Mouse (Mus musculus) CH12.LX (cell line): ENCODE results near the gene Fam186a. TPM values are rescaled to one million over a fixed set of nuclear protein-coding genes. Genes with fewer than 3 reads are reported as not detected.
A peak's percentile ranks its signal among the peaks of the same experiment; 100 is the strongest.

Source experiments
- DNase-seq: peaks from one replicate; pipeline ENCODE4 v3.0.0-alpha.2; 2013; ENCODE audit errors: extremely low read depth
- H3K27ac ChIP-seq: 2 replicates; pipeline ENCODE4 v1.5.1; 2012; ENCODE audit warnings: low read depth, mild to moderate bottlenecking, control low read depth, moderate library complexity; ENCODE audit not compliant: insufficient read depth
- H3K27me3 ChIP-seq: replicated peaks from 2 replicates; pipeline ENCODE3; 2012; ENCODE audit warnings: inconsistent platforms
- H3K36me3 ChIP-seq, 2 experiments: replicated peaks in 1 of 2; 2 replicates each; pipeline versions ENCODE3 to v1.6.1; 2012; ENCODE audit warnings: inconsistent platforms in 1 of 2, low read length in 1 of 2, mild to moderate bottlenecking in 1 of 2, mixed read lengths in 1 of 2, moderate library complexity in 1 of 2; ENCODE audit not compliant: control insufficient read depth in 1 of 2, insufficient read depth in 1 of 2
- H3K4me1 ChIP-seq, 2 experiments: 2 replicates each; pipeline ENCODE4 v1.6.1; 2012; ENCODE audit warnings: inconsistent platforms in 1 of 2, moderate library complexity in 1 of 2; ENCODE audit not compliant: insufficient read depth in 2 of 2, control insufficient read depth in 1 of 2
- H3K4me2 ChIP-seq: 2 replicates; pipeline ENCODE4 v1.6.1; 2012; ENCODE audit warnings: low read depth, mild to moderate bottlenecking, control low read depth; ENCODE audit not compliant: poor library complexity, insufficient read depth, severe bottlenecking
- H3K4me3 ChIP-seq, 3 experiments: fragments of 150-350 bp in 1 of 3; sonication (generic) in 1 of 3; replicated peaks in 1 of 3; 2 replicates each; pipeline versions ENCODE3 to v1.5.1; 2011 to 2012; ENCODE audit warnings: low read depth in 2 of 3, low read length in 2 of 3, mild to moderate bottlenecking in 2 of 3, moderate library complexity in 2 of 3, control low read depth in 1 of 3, improper control_type of control experiment in 1 of 3, inconsistent platforms in 1 of 3, mixed read lengths in 1 of 3; ENCODE audit not compliant: poor library complexity in 1 of 3
- H3K79me2 ChIP-seq: replicated peaks from 2 replicates; pipeline ENCODE4 v1.6.1; 2012; ENCODE audit warnings: mild to moderate bottlenecking, moderate library complexity; ENCODE audit not compliant: control insufficient read depth, poor library complexity, insufficient read depth, severe bottlenecking; ENCODE audit errors: extremely low read depth
- H3K9ac ChIP-seq: 2 replicates; pipeline ENCODE4 v1.6.1; 2012; ENCODE audit warnings: low read depth, mild to moderate bottlenecking, control low read depth, moderate library complexity; ENCODE audit not compliant: insufficient read depth
- H3K9me3 ChIP-seq: replicated peaks from 2 replicates; pipeline ENCODE3; 2012; ENCODE audit warnings: low read length, inconsistent platforms, mixed read lengths
- BHLHE40 ChIP-seq: IDR thresholded peaks from 2 replicates; pipeline ENCODE4 v1.6.1; 2011; ENCODE audit warnings: mild to moderate bottlenecking, low read depth, low read length, improper control_type of control experiment
- CHD2 ChIP-seq: IDR thresholded peaks from 2 replicates; pipeline ENCODE4 v1.6.1; 2011; ENCODE audit warnings: low read length, improper control_type of control experiment
- E2F4 ChIP-seq: IDR thresholded peaks from 2 replicates; pipeline ENCODE4 v1.6.1; 2011; ENCODE audit warnings: low read depth, low read length, improper control_type of control experiment; ENCODE audit not compliant: insufficient replicate concordance
- ELF1 ChIP-seq: IDR thresholded peaks from 2 replicates; pipeline ENCODE4 v1.6.1; 2014; ENCODE audit warnings: low read depth, mild to moderate bottlenecking, inconsistent platforms, low read length, improper control_type of control experiment
- GABPA ChIP-seq: IDR thresholded peaks from 2 replicates; pipeline ENCODE4 v1.6.1; 2012; ENCODE audit warnings: low read depth, low read length, improper control_type of control experiment, inconsistent platforms; ENCODE audit not compliant: insufficient replicate concordance
- HCFC1 ChIP-seq: IDR thresholded peaks from 2 replicates; pipeline ENCODE4 v1.6.1; 2012; ENCODE audit warnings: low read depth, mild to moderate bottlenecking, inconsistent platforms, low read length, improper control_type of control experiment
- JUN ChIP-seq: IDR thresholded peaks from 2 replicates; pipeline ENCODE4 v1.6.1; 2011; ENCODE audit warnings: low read depth, mild to moderate bottlenecking, low read length, improper control_type of control experiment, moderate library complexity; ENCODE audit not compliant: insufficient read depth
- JUND ChIP-seq: conservative IDR thresholded peaks from 2 replicates; pipeline ENCODE4 v1.6.1; 2011; ENCODE audit warnings: low read depth, low read length, improper control_type of control experiment
- KAT2A ChIP-seq: IDR thresholded peaks from 2 replicates; pipeline ENCODE4 v1.6.1; 2012; ENCODE audit warnings: low read length, improper control_type of control experiment, inconsistent platforms; ENCODE audit not compliant: insufficient replicate concordance
- MAX ChIP-seq: IDR thresholded peaks from 2 replicates; pipeline ENCODE4 v1.6.1; 2011; ENCODE audit warnings: low read length, improper control_type of control experiment
- MAZ ChIP-seq: IDR thresholded peaks from 2 replicates; pipeline ENCODE4 v1.6.1; 2012; ENCODE audit warnings: low read depth, mild to moderate bottlenecking, inconsistent platforms, low read length, improper control_type of control experiment, moderate library complexity
- MEF2A ChIP-seq: IDR thresholded peaks from 2 replicates; pipeline ENCODE4 v1.6.1; 2014; ENCODE audit warnings: low read depth, mild to moderate bottlenecking, inconsistent platforms, low read length, improper control_type of control experiment, borderline replicate concordance
- MXI1 ChIP-seq: IDR thresholded peaks from 2 replicates; pipeline ENCODE4 v1.6.1; 2011; ENCODE audit warnings: mild to moderate bottlenecking, low read depth, low read length, improper control_type of control experiment
- NRF1 ChIP-seq: IDR thresholded peaks from 2 replicates; pipeline ENCODE4 v1.6.1; 2014; ENCODE audit warnings: low read depth, mild to moderate bottlenecking, inconsistent platforms, low read length, improper control_type of control experiment, moderate library complexity
- PAX5 ChIP-seq: IDR thresholded peaks from 2 replicates; pipeline ENCODE4 v1.6.1; 2012; ENCODE audit warnings: low read length, inconsistent platforms, mixed read lengths
- POLR2A ChIP-seq: IDR thresholded peaks from 2 replicates; pipeline ENCODE4 v1.6.1; 2011; ENCODE audit warnings: low read depth, mild to moderate bottlenecking, improper control_type of control experiment, low read length
- POLR2AphosphoS2 ChIP-seq: IDR thresholded peaks from 2 replicates; pipeline ENCODE4 v1.6.1; 2011; ENCODE audit warnings: low read depth, low read length, improper control_type of control experiment
- RAD21 ChIP-seq: IDR thresholded peaks from 2 replicates; pipeline ENCODE4 v1.6.1; 2011; ENCODE audit warnings: low read depth, mild to moderate bottlenecking, low read length, improper control_type of control experiment, moderate library complexity
- SIN3A ChIP-seq: IDR thresholded peaks from 2 replicates; pipeline ENCODE4 v1.6.1; 2012; ENCODE audit warnings: low read length, improper control_type of control experiment, inconsistent platforms
- TBP ChIP-seq: conservative IDR thresholded peaks from 2 replicates; pipeline ENCODE4 v1.6.1; 2011; ENCODE audit warnings: low read depth, low read length, improper control_type of control experiment
- TCF12 ChIP-seq: IDR thresholded peaks from 2 replicates; pipeline ENCODE4 v1.6.1; 2014; ENCODE audit warnings: low read depth, mild to moderate bottlenecking, inconsistent platforms, low read length, improper control_type of control experiment
- USF1 ChIP-seq: IDR thresholded peaks from 2 replicates; pipeline ENCODE4 v1.6.1; 2014; ENCODE audit warnings: low read depth, mild to moderate bottlenecking, inconsistent platforms, low read length, improper control_type of control experiment
- USF2 ChIP-seq: conservative IDR thresholded peaks from 2 replicates; pipeline ENCODE4 v1.6.1; 2011; ENCODE audit warnings: low read depth, low read length, improper control_type of control experiment
- ZC3H11A ChIP-seq: IDR thresholded peaks from 2 replicates; pipeline ENCODE4 v1.6.1; 2012; ENCODE audit warnings: low read depth, mild to moderate bottlenecking, inconsistent platforms, low read length, improper control_type of control experiment
- ZMIZ1 ChIP-seq: IDR thresholded peaks from 2 replicates; pipeline ENCODE4 v1.6.1; 2012; ENCODE audit warnings: low read depth, mild to moderate bottlenecking, inconsistent platforms, low read length, improper control_type of control experiment
- ZNF384 ChIP-seq: IDR thresholded peaks from 2 replicates; pipeline ENCODE4 v1.6.1; 2012; ENCODE audit warnings: low read depth, low read length, improper control_type of control experiment, inconsistent platforms
- dilution Hi-C: fragments of 300-500 bp; cut with MboI; formaldehyde crosslinking; loops from 2 replicates; pipeline ENCODE4 v1.14.3; 2020; ENCODE audit warnings: low sequenced_read_pairs; ENCODE audit not compliant: extremely low pct_unique_long_range_greater_than_20kb, extremely low pct_ligation_motif_present
- in situ Hi-C: fragments of 300-500 bp; cut with MboI; formaldehyde crosslinking; loops from 3 replicates; pipeline ENCODE4 v1.14.3; 2019; ENCODE audit warnings: low sequenced_read_pairs, low pct_ligation_motif_present, low pct_unique_long_range_greater_than_20kb, mixed read lengths
- polyA plus RNA-seq: library from polyadenylated mRNA; unstranded; fragments of >175 nt; gene quantifications from 2 replicates; pipeline ENCODE4 v1.2.1, GENCODE M21; 2012; ENCODE audit warnings: low read depth; ENCODE audit not compliant: insufficient read length
- total RNA-seq, 2 experiments: library from RNA; depleted of rRNA; stranded (reverse); fragments of 300-350 nt in 1 of 2; fragments of >200 nt in 1 of 2; gene quantifications; 2 replicates each; pipeline ENCODE4 v1.2.3; 2012 to 2014

Fam186a gene
- total and polyA plus RNA-seq, 3 experiments: not detected

DNA sequence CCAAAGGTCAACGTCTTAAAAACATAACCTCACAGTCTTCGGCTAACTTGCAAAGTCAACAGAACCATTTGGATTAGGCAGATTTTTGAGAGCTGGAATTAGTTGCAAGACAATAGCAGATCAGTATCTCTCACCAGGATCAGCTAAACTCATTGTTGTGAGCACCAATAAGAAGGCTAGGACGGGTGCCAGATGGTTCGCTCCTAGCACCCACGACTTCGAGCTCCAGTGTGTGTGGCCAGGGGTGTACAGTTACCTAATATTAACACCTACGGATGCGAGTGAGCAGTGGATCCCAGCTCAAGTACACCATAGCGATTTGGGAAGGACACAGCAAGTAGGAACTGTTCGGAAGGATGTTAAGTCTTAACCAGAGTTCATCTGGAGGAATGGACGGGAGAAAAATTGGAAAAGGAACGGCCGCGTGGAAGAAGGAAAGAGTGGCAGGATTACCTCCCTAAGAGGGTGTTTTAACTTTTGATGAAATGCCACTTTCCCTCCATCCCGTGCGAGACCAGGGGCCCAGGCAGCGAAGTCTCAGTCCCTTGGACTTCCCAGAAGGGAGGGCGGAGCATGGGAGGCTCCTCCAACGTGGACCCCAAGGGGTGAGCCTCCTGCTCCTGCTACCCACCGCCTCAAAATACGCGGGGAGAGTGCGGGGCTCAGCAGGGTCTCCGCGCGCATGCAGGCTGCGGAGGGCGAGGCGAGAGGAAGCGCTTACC, 92.1 kb downstream of the Fam186a start:
- in situ Hi-C loops (no loop called here), dilution Hi-C loops (no loop called here)
- Histone ChIP-seq H3K4me3 (peak overlapping the region in 2 of 3 experiments; percentile 55 to 74), H3K4me1 (peaks cover 3 to 17% of the 10 kb centered on the region in 2 experiments; a peak in 2 of 4 replicates), H3K9me3 (no peaks in the 10 kb centered on the region), H3K79me2 (no peaks in the 10 kb centered on the region), H3K4me2 (peak overlapping the region; percentile 66), H3K27me3 (peaks cover 8% of the 10 kb centered on the region), H3K9ac (0 out of 2 replicates have a peak overlapping the region, but pooled peaks have one; percentile 11), H3K36me3 (no peaks in the 10 kb centered on the region), H3K27ac (no peak overlapping the region)
- DNase-seq: no peak
- no peak for TF ChIP-seq KAT2A
- no peak for TF ChIP-seq POLR2AphosphoS2
- no peak for TF ChIP-seq USF1
- TF ChIP-seq MAX: no peak
- no peak for TF ChIP-seq TCF12
- TF ChIP-seq CHD2: no peak
- TF ChIP-seq JUND: no peak
- TF ChIP-seq MXI1: no peak
- TF ChIP-seq ELF1: no peak
- TF ChIP-seq E2F4: no peak
- no peak for TF ChIP-seq ZC3H11A
- TF ChIP-seq RAD21: no peak
- no peak for TF ChIP-seq MAZ

DNA sequence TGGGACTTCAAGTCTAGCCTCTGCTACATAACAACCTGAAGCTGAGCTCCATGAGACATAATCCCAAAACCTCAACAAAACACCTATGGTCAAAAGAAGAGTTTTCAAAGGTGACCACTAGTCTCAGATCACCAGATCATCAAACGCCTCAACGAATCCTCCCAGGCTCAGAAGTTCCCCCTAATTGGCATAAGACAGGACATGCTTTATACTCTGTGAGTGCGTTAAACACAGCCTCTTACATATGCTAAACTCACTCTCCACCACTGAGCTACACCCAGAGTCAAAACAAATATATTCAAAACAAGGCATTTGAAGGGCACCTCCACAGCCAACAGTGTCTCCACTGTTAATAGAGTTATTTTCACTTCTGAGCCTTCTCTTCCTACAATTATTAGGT, 94.3 kb downstream of the Fam186a start:
- Histone ChIP-seq H3K79me2 (no peaks in the 10 kb centered on the region), H3K4me1 (peaks cover 3 to 17% of the 10 kb centered on the region in 2 experiments; a peak in 2 of 4 replicates), H3K4me2 (no peak overlapping the region), H3K9me3 (peaks cover 3% of the 10 kb centered on the region), H3K27me3 (peaks cover 8% of the 10 kb centered on the region), H3K36me3 (no peaks in the 10 kb centered on the region), H3K27ac (no peak overlapping the region), H3K9ac (no peak overlapping the region), H3K4me3 (no peak overlapping the region)
- TF ChIP-seq MEF2A: no peak
- no peak for TF ChIP-seq USF2
- TF ChIP-seq BHLHE40: no peak
- no peak for TF ChIP-seq GABPA
- no peak for TF ChIP-seq MXI1
- TF ChIP-seq HCFC1: no peak
- TF ChIP-seq SIN3A: no peak
- no peak for TF ChIP-seq POLR2A
- TF ChIP-seq TBP: no peak
- TF ChIP-seq ZNF384: no peak
- TF ChIP-seq ZC3H11A: no peak
- TF ChIP-seq ZMIZ1: no peak
- no peak for TF ChIP-seq JUND
- TF ChIP-seq TCF12: no peak
- no peak for TF ChIP-seq PAX5
- no peak for TF ChIP-seq CHD2
- TF ChIP-seq NRF1: no peak
- TF ChIP-seq JUN: no peak
- no peak for DNase-seq
- in situ Hi-C loops: no loop called here
- dilution Hi-C loops: no loop called here
